Mouse (Mus musculus): ENCODE data around the gene Ninl. TPM values are rescaled to one million over a fixed set of nuclear protein-coding genes. Genes with fewer than 3 reads are reported as not detected.

The Ninl gene
- polyA plus RNA-seq, 1 experiment from 2014 or later: 13.0 TPM

DNA sequence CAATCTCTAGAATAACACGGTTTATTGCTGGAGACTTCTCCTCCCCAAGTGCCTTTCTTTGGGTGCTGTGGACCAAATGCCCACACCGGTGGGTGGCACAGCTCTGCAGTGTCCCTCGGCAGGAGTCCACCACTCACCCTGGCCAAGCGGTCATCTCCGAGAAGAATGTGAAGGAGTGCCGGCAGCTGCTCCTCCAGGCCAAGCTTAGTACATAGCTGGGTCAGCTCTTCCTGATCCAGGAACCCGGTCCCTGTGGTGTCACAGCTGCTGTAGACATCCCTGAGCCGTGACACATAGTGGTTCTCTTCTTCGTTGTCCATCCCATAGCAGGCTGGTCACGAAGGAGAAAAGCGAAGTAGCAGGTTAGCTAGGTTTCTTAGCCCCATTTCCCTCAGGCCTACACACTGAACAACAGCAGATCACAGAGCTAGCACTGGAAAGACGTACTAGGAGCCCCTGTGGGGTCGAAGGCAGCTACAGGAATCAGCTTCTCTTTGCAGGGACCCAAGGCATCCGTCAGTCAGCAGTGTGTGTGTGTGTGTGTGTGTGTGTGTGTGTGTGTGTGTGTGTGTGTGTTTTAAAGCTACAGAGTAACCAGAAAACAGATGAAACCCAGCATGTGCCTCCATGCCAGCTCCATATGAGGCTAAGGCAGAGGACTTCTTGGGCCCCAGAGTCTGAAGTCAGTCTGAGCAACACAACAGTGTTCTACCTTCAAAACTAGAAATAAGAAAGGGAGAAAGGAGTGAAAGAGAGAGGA lies 59.1 kb downstream of the Ninl start:
- no peak overlapping the region for H3K27ac ChIP-seq (ENCODE audit: low read length)
- H3K4me2 ChIP-seq (replicated peaks; ENCODE audit: low read depth, low read length): no peak overlapping the region
- no peaks in the 10 kb centered on the region for H3K9me3 ChIP-seq (ENCODE audit: low read length)
- no peak for ATAC-seq (ENCODE audit: low FRiP score, low TSS enrichment)
- no peak overlapping the region for H3K4me3 ChIP-seq (ENCODE audit: low read length)
- H3K27me3 ChIP-seq (ENCODE audit: insufficient read depth, low read length): no peaks in the 10 kb centered on the region
- no peak overlapping the region for H3K9ac ChIP-seq (replicated peaks; ENCODE audit: low read length)
- H3K4me1 ChIP-seq (ENCODE audit: insufficient read depth, low read length): peaks cover 3% of the 10 kb centered on the region; the same call in 1 of the 2 replicates
- 78% methylated on average over 14 of the region's 14 CpGs for WGBS
- H3K36me3 ChIP-seq (ENCODE audit: insufficient read depth, low read length): peaks cover 9% of the 10 kb centered on the region; the same call in 1 of the 2 replicates

DNA sequence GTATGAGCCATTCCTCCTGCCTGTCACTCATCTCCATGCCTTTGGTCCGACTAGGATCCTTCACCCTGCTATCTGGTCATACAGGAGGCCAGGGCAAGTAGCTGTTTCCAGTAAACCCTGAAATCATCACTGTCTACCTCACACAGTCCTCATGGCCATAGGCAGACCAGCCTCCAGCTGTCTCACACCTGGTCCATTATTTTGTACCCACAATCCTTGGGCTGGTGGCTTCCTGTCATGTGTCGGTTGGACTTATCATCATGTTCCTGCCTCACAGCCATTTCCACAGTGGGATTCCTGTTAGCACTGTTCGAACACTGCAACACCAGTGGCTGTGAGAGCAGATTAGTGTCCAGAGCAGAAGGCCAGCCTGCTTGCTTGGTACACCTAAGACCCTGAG lies 60.4 kb downstream of the Ninl start:
- ATAC-seq (ENCODE audit: low FRiP score, low TSS enrichment): no peak
- no peaks in the 10 kb centered on the region for H3K9me3 ChIP-seq (ENCODE audit: low read length)
- H3K9ac ChIP-seq (replicated peaks; ENCODE audit: low read length): no peak overlapping the region

GRCm38 (mm10) chr2:150977676-150978075 lies 61.5 kb downstream of the Ninl start:
- WGBS: 95% methylated on average over 6 of the region's 6 CpGs
- Histone ChIP-seq H3K9ac (replicated peaks; ENCODE audit: low read length) (no peak overlapping the region), H3K4me2 (replicated peaks; ENCODE audit: low read depth, low read length) (no peak overlapping the region), H3K27me3 (ENCODE audit: insufficient read depth, low read length) (no peaks in the 10 kb centered on the region), H3K36me3 (ENCODE audit: insufficient read depth, low read length) (peaks cover 9% of the 10 kb centered on the region; the same call in 1 of the 2 replicates), H3K9me3 (ENCODE audit: low read length) (no peaks in the 10 kb centered on the region), H3K4me1 (ENCODE audit: insufficient read depth, low read length) (peaks cover 2% of the 10 kb centered on the region; the same call in 1 of the 2 replicates), H3K4me3 (ENCODE audit: low read length) (no peak overlapping the region), H3K27ac (ENCODE audit: low read length) (no peak overlapping the region)
- ATAC-seq (ENCODE audit: low FRiP score, low TSS enrichment): no peak

More for the DNA sequence above, 60.4 kb downstream of the Ninl start:
- Histone ChIP-seq H3K27ac (ENCODE audit: low read length) (no peak overlapping the region), H3K27me3 (ENCODE audit: insufficient read depth, low read length) (no peaks in the 10 kb centered on the region), H3K4me1 (ENCODE audit: insufficient read depth, low read length) (peaks cover 3% of the 10 kb centered on the region; the same call in 1 of the 2 replicates), H3K4me3 (ENCODE audit: low read length) (no peak overlapping the region), H3K4me2 (replicated peaks; ENCODE audit: low read depth, low read length) (no peak overlapping the region), H3K36me3 (ENCODE audit: insufficient read depth, low read length) (peaks cover 9% of the 10 kb centered on the region; the same call in 1 of the 2 replicates)
- 90% methylated on average over 3 of the region's 3 CpGs for WGBS

DNA sequence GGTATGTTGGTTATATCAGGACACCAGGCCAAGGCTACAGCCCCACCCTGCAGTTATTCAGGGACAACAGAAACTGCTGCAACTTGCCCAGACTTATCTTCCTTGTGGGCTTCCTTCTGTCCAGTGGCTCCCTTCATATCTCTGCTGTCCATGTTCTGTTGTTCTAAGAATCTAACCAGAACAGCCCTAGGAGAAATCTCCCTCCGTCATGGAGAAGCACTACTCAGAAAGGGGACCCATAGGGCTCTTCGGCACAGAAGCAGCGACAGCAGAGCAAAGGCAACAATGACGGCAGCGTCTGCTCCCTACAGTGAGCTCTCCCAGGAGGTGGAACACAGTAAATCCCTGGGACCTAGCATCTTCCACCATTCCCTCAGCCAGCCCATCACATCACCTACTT lies 62.3 kb downstream of the Ninl start:
- 92% methylated on average over 5 of the region's 5 CpGs for WGBS
- Histone ChIP-seq H3K4me3 (ENCODE audit: low read length) (no peak overlapping the region), H3K36me3 (ENCODE audit: insufficient read depth, low read length) (peaks cover 12% of the 10 kb centered on the region; the same call in 1 of the 2 replicates), H3K27me3 (ENCODE audit: insufficient read depth, low read length) (no peaks in the 10 kb centered on the region), H3K4me2 (replicated peaks; ENCODE audit: low read depth, low read length) (no peak overlapping the region), H3K9ac (replicated peaks; ENCODE audit: low read length) (no peak overlapping the region), H3K27ac (ENCODE audit: low read length) (no peak overlapping the region), H3K4me1 (ENCODE audit: insufficient read depth, low read length) (no peaks in the 10 kb centered on the region), H3K9me3 (ENCODE audit: low read length) (no peaks in the 10 kb centered on the region)
- ATAC-seq (ENCODE audit: low FRiP score, low TSS enrichment): no peak

- Histone ChIP-seq H3K9ac (replicated peaks; ENCODE audit: low read length) (no peak overlapping the region), H3K27ac (ENCODE audit: low read length) (no peak overlapping the region), H3K4me2 (replicated peaks; ENCODE audit: low read depth, low read length) (no peak overlapping the region), H3K9me3 (ENCODE audit: low read length) (no peaks in the 10 kb centered on the region), H3K4me3 (ENCODE audit: low read length) (no peak overlapping the region), H3K4me1 (ENCODE audit: insufficient read depth, low read length) (no peaks in the 10 kb centered on the region), H3K27me3 (ENCODE audit: insufficient read depth, low read length) (no peaks in the 10 kb centered on the region), H3K36me3 (ENCODE audit: insufficient read depth, low read length) (peaks cover 8% of the 10 kb centered on the region; the same call in 1 of the 2 replicates)
- WGBS: 81% methylated on average over 8 of the region's 8 CpGs
- ATAC-seq (ENCODE audit: low FRiP score, low TSS enrichment): no peak
These were observed 65.6 kb downstream of the Ninl start for GRCm38 (mm10) chr2:150973401-150974115.

- no peak overlapping the region for H3K4me3 ChIP-seq (ENCODE audit: low read length)
- ATAC-seq (ENCODE audit: low FRiP score, low TSS enrichment): no peak
- H3K36me3 ChIP-seq (ENCODE audit: insufficient read depth, low read length): peaks cover 8% of the 10 kb centered on the region; the same call in 1 of the 2 replicates
- H3K4me2 ChIP-seq (replicated peaks; ENCODE audit: low read depth, low read length): no peak overlapping the region
- no peaks in the 10 kb centered on the region for H3K9me3 ChIP-seq (ENCODE audit: low read length)
- no peak overlapping the region for H3K9ac ChIP-seq (replicated peaks; ENCODE audit: low read length)
- H3K27ac ChIP-seq (ENCODE audit: low read length): no peak overlapping the region
- 87% methylated on average over 3 of the region's 3 CpGs for WGBS
- no peaks in the 10 kb centered on the region for H3K27me3 ChIP-seq (ENCODE audit: insufficient read depth, low read length)
- H3K4me1 ChIP-seq (ENCODE audit: insufficient read depth, low read length): no peaks in the 10 kb centered on the region
These were observed 66.5 kb downstream of the Ninl start for GRCm38 (mm10) chr2:150972681-150973080.

DNA sequence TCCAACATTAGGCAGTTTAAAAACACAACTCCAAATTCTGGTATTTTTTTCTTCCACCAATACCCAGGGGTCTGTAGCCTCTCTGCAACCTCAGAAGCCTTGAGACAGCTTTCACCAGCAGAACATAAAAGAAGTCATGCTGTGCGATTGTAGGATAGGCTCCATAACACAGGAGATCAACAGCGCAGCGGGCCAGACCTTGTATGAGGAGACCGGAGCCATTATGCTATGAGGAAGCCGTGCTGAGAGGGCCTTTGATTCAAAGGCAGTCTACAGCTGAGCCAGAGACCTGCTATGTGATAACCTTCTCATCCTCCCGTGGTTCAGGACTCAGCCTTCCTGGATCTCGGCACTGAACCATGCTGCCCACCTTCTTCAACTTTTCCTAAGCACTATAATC lies 67.3 kb downstream of the Ninl start:
- Histone ChIP-seq H3K9ac (replicated peaks; ENCODE audit: low read length) (no peak overlapping the region), H3K36me3 (ENCODE audit: insufficient read depth, low read length) (peaks cover 8% of the 10 kb centered on the region; the same call in 1 of the 2 replicates), H3K27ac (ENCODE audit: low read length) (no peak overlapping the region), H3K9me3 (ENCODE audit: low read length) (no peaks in the 10 kb centered on the region), H3K4me2 (replicated peaks; ENCODE audit: low read depth, low read length) (no peak overlapping the region), H3K4me1 (ENCODE audit: insufficient read depth, low read length) (no peaks in the 10 kb centered on the region), H3K27me3 (ENCODE audit: insufficient read depth, low read length) (no peaks in the 10 kb centered on the region), H3K4me3 (ENCODE audit: low read length) (no peak overlapping the region)
- ATAC-seq (ENCODE audit: low FRiP score, low TSS enrichment): no peak
- WGBS: 94% methylated on average over 7 of the region's 7 CpGs

- WGBS: 94% methylated on average over 2 of the region's 2 CpGs
- H3K9ac ChIP-seq (replicated peaks; ENCODE audit: low read length): no peak overlapping the region
- H3K4me1 ChIP-seq (ENCODE audit: insufficient read depth, low read length): no peaks in the 10 kb centered on the region
- no peaks in the 10 kb centered on the region for H3K9me3 ChIP-seq (ENCODE audit: low read length)
- no peak for ATAC-seq (ENCODE audit: low FRiP score, low TSS enrichment)
- no peak overlapping the region for H3K4me2 ChIP-seq (replicated peaks; ENCODE audit: low read depth, low read length)
- H3K4me3 ChIP-seq (ENCODE audit: low read length): no peak overlapping the region
- H3K36me3 ChIP-seq (ENCODE audit: insufficient read depth, low read length): peaks cover 3% of the 10 kb centered on the region; the same call in 1 of the 2 replicates
- no peaks in the 10 kb centered on the region for H3K27me3 ChIP-seq (ENCODE audit: insufficient read depth, low read length)
- H3K27ac ChIP-seq (ENCODE audit: low read length): no peak overlapping the region
These were observed 70.0 kb downstream of the Ninl start for GRCm38 (mm10) chr2:150969231-150969630.

- Histone ChIP-seq H3K9ac (replicated peaks; ENCODE audit: low read length) (no peak overlapping the region), H3K4me3 (ENCODE audit: low read length) (no peak overlapping the region), H3K27me3 (ENCODE audit: insufficient read depth, low read length) (no peaks in the 10 kb centered on the region), H3K36me3 (ENCODE audit: insufficient read depth, low read length) (peaks cover 3% of the 10 kb centered on the region; the same call in 1 of the 2 replicates), H3K4me2 (replicated peaks; ENCODE audit: low read depth, low read length) (no peak overlapping the region), H3K4me1 (ENCODE audit: insufficient read depth, low read length) (no peaks in the 10 kb centered on the region), H3K27ac (ENCODE audit: low read length) (no peak overlapping the region), H3K9me3 (ENCODE audit: low read length) (no peaks in the 10 kb centered on the region)
- no peak for ATAC-seq (ENCODE audit: low FRiP score, low TSS enrichment)
- WGBS: 89% methylated on average over 2 of the region's 2 CpGs
These were observed 71.7 kb downstream of the Ninl start for GRCm38 (mm10) chr2:150967491-150967890.

GRCm38 (mm10) chr2:150965951-150966350 lies 73.2 kb downstream of the Ninl start:
- no peak for ATAC-seq (ENCODE audit: low FRiP score, low TSS enrichment)
- 89% methylated on average over 10 of the region's 10 CpGs for WGBS
- H3K36me3 ChIP-seq (ENCODE audit: insufficient read depth, low read length): no peaks in the 10 kb centered on the region

More at GRCm38 (mm10) chr2:150965951-150966350, 73.2 kb downstream of the Ninl start:
- H3K9me3 ChIP-seq (ENCODE audit: low read length): no peaks in the 10 kb centered on the region
- H3K4me2 ChIP-seq (replicated peaks; ENCODE audit: low read depth, low read length): no peak overlapping the region
- H3K27me3 ChIP-seq (ENCODE audit: insufficient read depth, low read length): no peaks in the 10 kb centered on the region
- H3K27ac ChIP-seq (ENCODE audit: low read length): no peak overlapping the region
- no peaks in the 10 kb centered on the region for H3K4me1 ChIP-seq (ENCODE audit: insufficient read depth, low read length)
- H3K4me3 ChIP-seq (ENCODE audit: low read length): no peak overlapping the region
- no peak overlapping the region for H3K9ac ChIP-seq (replicated peaks; ENCODE audit: low read length)

All from kidney, embryonic 16.5 days (tissue).